Mouse (Mus musculus) G1E (cell line): ENCODE results near the gene Clec18a.

Experiments
- CTCF ChIP-seq: IDR thresholded peaks from 2 replicates; pipeline ENCODE4 v1.5.1; 2012; ENCODE audit warnings: low read depth, low read length, inconsistent platforms, mixed read lengths
- GATA1 ChIP-seq: IDR thresholded peaks from 2 replicates; pipeline ENCODE4 v1.6.1; 2012; ENCODE audit warnings: borderline replicate concordance, low read length, inconsistent platforms, mixed read lengths
- GATA2 ChIP-seq: IDR thresholded peaks from 2 replicates; pipeline ENCODE4 v1.6.1; 2012; ENCODE audit warnings: low read depth, low read length, inconsistent platforms, borderline replicate concordance
- POLR2AphosphoS5 ChIP-seq: IDR thresholded peaks from 2 replicates; pipeline ENCODE4 v1.6.1; 2012; ENCODE audit warnings: low read depth, low read length, inconsistent platforms; ENCODE audit not compliant: insufficient replicate concordance
- TAL1 ChIP-seq: conservative IDR thresholded peaks from 2 replicates; pipeline ENCODE4 v1.6.1; 2012; ENCODE audit warnings: low read depth, low read length, inconsistent platforms, mixed read lengths

GRCm38 (mm10) chr8:111130756-111131155, 38.5 kb upstream of the Clec18a start:
- TF ChIP-seq CTCF (no peak), GATA1 (no peak), GATA2 (no peak), POLR2AphosphoS5 (no peak), TAL1 (no peak)
